Mouse (Mus musculus) layer of hippocampus, adult 11-12 months (tissue): ENCODE results near the gene Aire.
"Not testable (repeated sequence)": the region's sequence is repeated elsewhere in the genome, so short reads cannot be mapped to it uniquely, and the experiment has no call there.

ENCODE experiments used
- DNase-seq: peaks from one replicate; pipeline ENCODE4 v3.0.0; 2022; ENCODE audit warnings: low spot score

Gene Aire

GRCm38 (mm10) chr10:78049519-78050035, 6.2 kb upstream of the Aire start:
- DNase-seq = no peak

GRCm38 (mm10) chr10:78048061-78048730, 4.8 kb upstream of the Aire start:
- no peak for DNase-seq

DNA sequence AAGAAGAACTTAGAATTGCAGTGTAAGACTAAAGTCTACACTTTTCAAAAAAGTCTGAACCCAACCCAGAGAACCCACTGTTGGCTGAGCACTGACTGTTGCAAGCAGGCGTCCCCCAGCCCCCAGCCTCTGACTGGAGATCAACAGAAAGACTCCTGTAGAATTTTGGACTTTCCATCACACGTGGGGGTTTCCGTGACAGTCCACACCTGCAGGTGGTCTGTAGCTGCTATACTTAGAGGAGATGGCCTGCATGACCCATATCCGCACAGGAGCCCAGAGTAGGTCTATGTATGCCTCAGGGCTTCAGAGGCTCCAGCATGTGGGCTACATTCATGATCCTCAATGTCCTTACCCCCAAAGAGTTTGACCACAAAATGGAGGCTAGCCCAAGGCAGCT, 3.0 kb upstream of the Aire start:
- no peak for DNase-seq

GRCm38 (mm10) chr10:78044531-78044930, 1.1 kb upstream of the Aire start:
- no peak for DNase-seq

DNA sequence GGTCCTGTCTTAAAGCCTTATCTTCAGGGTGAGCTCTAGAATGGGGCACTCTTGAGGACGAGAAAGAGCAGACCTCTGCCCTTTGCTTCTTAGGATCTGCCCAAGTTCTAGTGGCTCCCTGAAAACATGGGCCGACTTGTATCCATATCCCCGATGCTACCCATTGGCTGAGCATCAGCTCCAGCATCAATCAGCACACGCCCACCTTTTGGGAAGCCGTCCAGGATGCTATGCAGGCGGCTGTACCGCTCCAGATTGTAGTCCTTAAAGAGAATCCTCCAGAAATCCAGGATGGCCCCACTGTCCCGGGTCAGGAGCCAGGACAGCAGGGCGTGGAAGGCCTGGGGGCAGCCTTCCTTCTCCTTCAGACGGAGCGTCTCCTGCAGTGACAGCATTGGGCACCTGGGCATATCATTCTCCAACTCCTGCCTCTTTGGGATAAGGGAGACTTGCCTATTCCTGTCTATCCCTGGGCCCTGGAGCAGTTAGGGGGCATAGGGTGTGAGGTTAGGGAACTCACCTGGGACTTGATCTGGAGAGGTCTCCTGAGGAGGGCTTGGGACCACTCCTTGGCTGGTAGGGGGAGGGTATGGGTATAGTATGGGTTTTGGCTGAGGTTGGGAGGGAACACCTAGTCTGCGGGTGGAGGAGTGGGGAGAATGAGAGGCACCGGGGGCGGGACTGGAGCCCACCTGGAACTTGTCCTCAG, 559 bp downstream of the Aire start:
- DNase-seq = peak; percentile 61

GRCm38 (mm10) chr10:78042096-78042495, 1.3 kb downstream of the Aire start:
- DNase-seq = no peak

DNA sequence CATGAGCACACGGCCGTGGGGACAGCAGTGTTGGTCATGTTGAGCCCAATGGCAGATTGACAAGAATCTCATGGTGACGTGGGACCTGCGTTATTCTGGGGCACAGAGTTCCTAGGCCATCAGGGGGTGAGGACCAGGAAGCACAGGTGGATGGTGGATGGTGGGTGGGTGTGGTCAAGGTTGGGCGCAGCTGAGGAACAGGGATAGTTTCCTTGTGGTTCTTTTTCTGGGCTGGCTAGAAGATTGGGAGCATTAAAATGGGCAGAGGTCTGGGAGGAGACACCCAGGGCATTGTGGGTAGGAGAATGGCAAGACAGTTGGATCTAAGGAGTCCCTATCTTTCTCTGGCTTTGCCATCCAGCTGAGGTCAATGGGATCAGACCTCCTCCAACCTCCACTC, 1.8 kb downstream of the Aire start, which contains the start of gene Dnmt3l:
Dnmt3l (plus strand) TSS at position 301 of the 400 bp plus-strand sequence.
- no peak for DNase-seq

- no peak for DNase-seq
Measured at GRCm38 (mm10) chr10:78037139-78037538, 6.3 kb downstream of the Aire start.

- DNase-seq = no peak
Measured at GRCm38 (mm10) chr10:78031987-78032386, 11.4 kb downstream of the Aire start.

GRCm38 (mm10) chr10:78029080-78029479, 14.3 kb downstream of the Aire start:
- no peak for DNase-seq

DNA sequence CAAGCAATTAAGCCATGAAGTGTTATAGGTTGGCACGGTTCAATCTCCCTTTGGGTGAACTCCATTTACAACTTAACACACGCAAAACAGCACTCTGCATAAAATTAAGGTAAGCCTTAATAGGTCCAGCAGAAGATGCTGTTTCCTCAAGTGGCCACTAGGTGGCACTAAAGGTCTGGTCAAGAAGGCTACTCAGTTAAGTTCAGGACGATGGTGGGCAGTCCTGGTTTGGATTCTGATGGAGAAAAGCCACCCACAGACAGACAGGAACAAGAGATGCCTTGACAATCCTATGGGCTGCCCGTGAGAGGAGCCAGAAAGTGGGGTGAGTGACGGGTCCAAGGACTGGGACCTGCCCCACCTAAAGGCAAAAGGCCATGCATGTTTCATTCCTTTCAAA, 15.3 kb downstream of the Aire start:
- DNase-seq = peak; percentile 76

DNA sequence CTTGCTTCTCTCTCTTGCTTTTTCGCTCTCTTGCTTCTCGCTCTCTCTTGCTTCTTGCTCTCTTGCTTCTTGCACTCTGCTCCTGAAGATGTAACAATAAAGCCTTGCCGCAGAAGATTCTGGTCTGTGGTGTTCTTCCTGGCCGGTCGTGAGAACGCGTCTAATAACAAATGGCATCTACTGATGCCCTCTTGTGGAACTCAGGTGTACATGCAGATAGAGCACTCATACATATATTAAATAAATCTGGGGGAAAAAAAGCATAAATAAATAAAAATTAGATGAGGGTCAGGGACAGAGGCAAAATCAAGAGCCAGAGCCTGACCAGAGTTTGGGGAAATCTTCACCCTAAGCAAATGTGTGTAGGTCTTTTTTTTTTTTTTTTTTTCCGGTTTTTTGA, 18.0 kb downstream of the Aire start:
- not testable (repeated sequence) for DNase-seq

GRCm38 (mm10) chr10:78019984-78020383, 23.4 kb downstream of the Aire start:
- DNase-seq = not testable (repeated sequence)

DNA sequence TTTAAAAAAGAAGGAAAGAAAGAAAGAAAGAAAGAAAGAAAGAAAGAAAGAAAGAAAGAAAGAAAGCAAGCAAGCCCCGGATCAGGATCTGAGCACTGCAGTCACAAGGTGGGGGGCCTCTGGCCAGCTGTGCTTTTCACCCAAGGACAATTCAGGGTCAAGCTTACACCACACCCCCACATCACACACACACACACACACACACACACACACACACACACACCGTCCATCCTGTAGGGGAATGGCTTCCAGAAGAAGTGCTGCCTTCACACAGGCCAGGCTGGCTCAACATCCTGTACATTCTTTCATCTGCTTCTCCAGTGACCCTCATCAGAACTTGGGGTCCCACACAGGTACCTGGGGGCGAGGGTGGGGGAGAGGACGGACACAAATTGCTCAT, 24.1 kb downstream of the Aire start:
- no peak for DNase-seq

DNA sequence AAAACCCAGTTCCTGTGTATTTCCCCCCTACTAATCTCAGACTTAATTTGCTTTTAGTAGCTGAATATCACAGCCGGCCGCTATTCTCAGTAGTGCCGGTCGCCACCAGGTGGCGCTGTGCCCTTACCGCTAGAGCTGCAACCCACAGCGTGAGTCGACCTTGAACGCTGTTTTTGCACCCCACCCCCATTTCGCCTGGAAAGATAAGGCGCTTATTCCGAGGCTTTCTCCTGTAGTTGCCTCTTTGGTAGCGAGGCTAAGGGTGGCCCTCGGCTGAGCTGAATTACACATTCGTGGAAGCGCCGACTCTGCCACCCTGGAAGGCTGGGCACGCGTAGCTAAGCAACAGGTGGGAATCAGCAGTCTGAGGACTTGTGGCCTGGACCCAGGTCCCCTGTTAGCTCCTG, 24.6 kb downstream of the Aire start:
- peak; percentile 74 for DNase-seq

GRCm38 (mm10) chr10:78016366-78016765, 27.0 kb downstream of the Aire start:
- DNase-seq = no peak

DNA sequence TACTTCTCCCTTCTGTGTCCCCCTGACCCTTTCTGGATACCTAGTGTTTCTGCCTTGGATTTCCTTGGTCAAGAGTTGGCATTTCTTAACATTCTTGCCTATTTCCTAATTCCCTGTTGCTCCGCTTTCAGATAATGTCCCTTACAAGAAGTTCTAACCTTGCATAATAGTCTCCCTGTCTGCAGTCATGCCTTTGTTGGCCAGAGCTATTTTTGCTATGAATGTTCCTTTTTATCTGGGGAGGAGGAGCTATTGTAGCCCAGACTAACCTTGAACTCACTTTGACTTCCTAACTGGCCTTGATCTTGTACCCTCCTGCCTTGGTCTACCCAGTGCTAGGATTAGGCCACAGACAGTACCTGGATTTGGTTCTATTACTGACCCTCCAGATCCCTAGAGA, 27.9 kb downstream of the Aire start:
- no peak for DNase-seq

DNA sequence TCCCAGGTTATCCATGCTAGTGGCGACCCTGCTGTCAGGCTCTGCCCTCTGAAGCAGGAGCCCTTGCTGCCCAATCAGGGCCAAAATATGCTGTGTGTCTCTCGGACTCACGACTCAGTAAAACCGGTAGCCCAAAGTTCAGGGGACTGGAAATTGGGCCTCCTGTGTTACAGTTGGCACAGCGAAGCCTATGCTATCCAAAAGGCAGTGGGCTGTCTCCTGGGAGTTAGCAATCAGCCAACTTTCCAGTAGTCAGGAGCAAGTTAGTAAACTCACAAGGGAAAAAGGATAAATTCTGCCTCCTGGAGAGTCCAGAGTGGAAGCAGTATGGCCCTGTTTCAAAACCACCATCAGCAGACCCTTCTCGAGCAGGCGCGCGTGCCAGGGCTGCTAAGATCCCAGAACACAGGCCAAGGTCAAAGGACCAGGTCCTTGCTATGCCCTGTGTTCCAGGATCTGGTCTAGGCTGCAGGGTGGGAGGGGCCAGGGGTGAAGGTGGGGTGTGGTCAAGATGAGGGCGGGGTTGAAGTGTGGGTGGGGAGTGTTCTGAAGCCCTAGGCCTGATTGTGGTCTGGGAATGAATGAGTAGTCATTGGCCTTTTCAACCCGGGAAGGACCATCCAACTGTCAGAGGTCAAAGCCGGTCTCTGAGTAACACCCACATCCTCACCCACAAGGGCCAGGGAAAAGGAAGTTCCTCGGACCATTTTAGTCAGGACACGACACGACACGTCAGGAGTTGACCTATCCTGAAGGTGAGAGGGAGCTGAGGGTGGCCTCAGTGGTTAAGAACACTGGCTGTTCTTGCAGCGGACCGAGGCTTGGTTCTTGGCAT, 30.5 kb downstream of the Aire start:
- DNase-seq = no peak

DNA sequence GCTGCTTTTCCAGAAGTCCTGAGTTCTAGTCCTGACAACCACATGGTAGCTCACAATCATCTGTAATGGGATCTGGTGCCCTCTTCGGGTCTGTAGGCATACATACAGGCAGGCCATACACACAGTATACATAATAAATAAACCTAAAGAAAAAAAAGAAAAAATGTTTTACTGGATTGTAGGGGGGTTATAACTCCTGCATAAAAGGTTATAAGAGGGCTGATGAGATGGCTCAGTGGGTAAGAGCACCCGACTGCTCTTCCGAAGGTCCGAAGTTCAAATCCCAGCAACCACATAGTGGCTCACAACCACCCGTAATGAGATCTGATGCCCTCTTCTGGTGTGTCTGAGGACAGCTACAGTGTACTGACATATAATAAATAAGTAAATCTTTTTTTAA, 32.3 kb downstream of the Aire start:
- not testable (repeated sequence) for DNase-seq

DNA sequence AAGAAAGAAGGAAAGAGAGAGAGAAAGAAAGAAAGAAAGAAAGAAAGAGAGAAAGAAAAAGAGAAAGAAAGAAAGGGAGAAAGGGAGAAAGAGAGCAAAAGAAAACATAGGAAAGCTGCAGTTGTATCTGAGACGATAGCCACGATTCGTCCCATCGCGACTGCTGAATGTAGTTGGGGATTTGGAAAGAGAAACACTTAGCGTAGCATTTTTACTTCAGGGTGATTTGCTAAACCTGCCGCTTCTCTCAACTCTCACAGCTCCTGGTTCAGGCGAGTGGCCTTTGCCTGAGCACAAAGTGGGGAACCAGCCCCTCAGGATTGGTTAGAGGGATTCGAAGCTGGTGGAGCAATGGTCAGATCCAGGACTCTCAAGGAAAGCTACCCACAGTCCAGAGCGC, 33.1 kb downstream of the Aire start:
- DNase-seq = no peak

GRCm38 (mm10) chr10:78009945-78010293, 33.5 kb downstream of the Aire start, which contains the start of gene Pfkl:
Pfkl (minus strand) TSS chr10:78010083.
- DNase-seq = no peak

- peak; percentile 93 for DNase-seq
Measured at GRCm38 (mm10) chr10:78009184-78009944, 34.0 kb downstream of the Aire start.
